Mouse (Mus musculus) lung, embryonic 14.5 days (tissue): ENCODE measurements around the gene Gnl1. TPM values are rescaled to one million over a fixed set of nuclear protein-coding genes. Genes with fewer than 3 reads are reported as not detected.
"Not testable (repeated sequence)": the region's sequence is repeated elsewhere in the genome, so short reads cannot be mapped to it uniquely, and the experiment has no call there.

ENCODE experiments used
- ATAC-seq: fragments of 200-750 bp; cut with Nextera tagmentation; 2 replicates; pipeline ENCODE4 v1.8.0; 2017; ENCODE audit warnings: mild to moderate bottlenecking, moderate TSS enrichment, moderate library complexity; ENCODE audit not compliant: insufficient read depth
- DNase-seq: peaks from one replicate; pipeline ENCODE4 v3.0.0-alpha.2; 2015
- H3K27ac ChIP-seq: fragments of 300-500 bp; sonication (generic); 2 replicates; pipeline ENCODE4 v1.5.1; 2014; ENCODE audit warnings: low read depth, mild to moderate bottlenecking, moderate library complexity
- H3K27me3 ChIP-seq: fragments of 300-500 bp; sonication (generic); 2 replicates; pipeline ENCODE4 v1.6.1; 2014; ENCODE audit warnings: low read length, control low read depth; ENCODE audit not compliant: insufficient read depth
- H3K36me3 ChIP-seq: fragments of 300-500 bp; sonication (generic); 2 replicates; pipeline ENCODE4 v1.6.1; 2014; ENCODE audit warnings: control low read depth; ENCODE audit not compliant: insufficient read depth
- H3K4me1 ChIP-seq: fragments of 300-500 bp; sonication (generic); 2 replicates; pipeline ENCODE4 v1.6.1; 2014; ENCODE audit warnings: antibody characterized with exemption, control low read depth; ENCODE audit not compliant: insufficient read depth
- H3K4me2 ChIP-seq: fragments of 300-500 bp; sonication (generic); 2 replicates; pipeline ENCODE4 v1.6.1; 2014; ENCODE audit warnings: mild to moderate bottlenecking
- H3K4me3 ChIP-seq: fragments of 300-500 bp; sonication (generic); 2 replicates; pipeline ENCODE4 v1.5.1; 2014; ENCODE audit warnings: low read depth, low read length
- H3K9ac ChIP-seq: fragments of 300-500 bp; sonication (generic); 2 replicates; pipeline ENCODE4 v1.6.1; 2014
- H3K9me3 ChIP-seq: fragments of 300-500 bp; sonication (generic); 2 replicates; pipeline ENCODE4 v1.6.1; 2016; ENCODE audit warnings: low read depth, low read length, control low read depth
- CTCF ChIP-seq: IDR thresholded peaks from 2 replicates; pipeline ENCODE4 v1.5.1; 2016; ENCODE audit warnings: antibody characterized with exemption, low read depth
- WGBS: fragments of 180-500 bp; shearing (Covaris S2); extraction: QIAGEN DNeasy Blood & Tissue Kit; methylation state at CpG from one replicate; pipeline ENCODE4 v1.1.7; 2014; 5-methylcytosine and 5-hydroxymethylcytosine counted together
- microRNA counts: library from miRNA; unstranded; fragments of <30 nt; microRNA quantifications from one replicate; lab custom pipeline; 2016
- microRNA-seq: library from miRNA; unstranded; fragments of <30 nt; microRNA quantifications from one replicate; pipeline ENCODE4, GENCODE M21; 2016; ENCODE audit warnings: borderline number of aligned reads
- polyA plus RNA-seq: library from polyadenylated mRNA; unstranded; fragments of >200 nt; fragmentation: Nextera tagmentation; extraction: Ambion mirVana; gene quantifications from 2 replicates; pipeline ENCODE4 v1.2.1, GENCODE M21; 2014

Gene Gnl1
- polyA plus RNA-seq, 1 experiment from 2014 or later = 46.4 TPM

GRCm38 (mm10) chr17:36031583-36032331 lies 52.1 kb downstream of the Gnl1 start:
- not testable (repeated sequence) for H3K27ac ChIP-seq, H3K9me3 ChIP-seq, H3K27me3 ChIP-seq, H3K36me3 ChIP-seq, H3K4me1 ChIP-seq
- DNase-seq (peak; percentile 37), ATAC-seq (peak; percentile 44; the same call in 1 of the 2 replicates)
- TF ChIP-seq CTCF = peak; percentile 53
- peak overlapping the region; percentile 80 for H3K4me2 ChIP-seq
- peak overlapping the region; percentile 44; the same call in 1 of the 2 replicates for H3K9ac ChIP-seq
- 3% methylated on average over 40 of the region's 40 CpGs for WGBS
- peak overlapping the region; percentile 41 for H3K4me3 ChIP-seq

GRCm38 (mm10) chr17:36032351-36032875 lies 52.8 kb downstream of the Gnl1 start, which contains the start of gene H2-T23:
TSS of gene H2-T23 (minus strand) at chr17:36032855.
- Histone ChIP-seq H3K4me3 (peak within 1 kb of the TSS; percentile 41), H3K4me2 (peak within 1 kb of the TSS; percentile 80), H3K9ac (peak within 1 kb of the TSS; percentile 44; the same call in 1 of the 2 replicates)
- not testable (repeated sequence) for H3K27me3 ChIP-seq, H3K36me3 ChIP-seq, H3K27ac ChIP-seq, H3K9me3 ChIP-seq, H3K4me1 ChIP-seq
- ATAC-seq (peak; percentile 56; the same call in 1 of the 2 replicates), DNase-seq (peak; percentile 73)
- WGBS = under 1% methylated on average over 25 of the region's 25 CpGs

GRCm38 (mm10) chr17:36034524-36034923 lies 54.9 kb downstream of the Gnl1 start:
- not testable (repeated sequence) for H3K4me3 ChIP-seq, ATAC-seq, H3K9ac ChIP-seq, H3K27ac ChIP-seq, H3K36me3 ChIP-seq, H3K9me3 ChIP-seq, H3K4me2 ChIP-seq, H3K27me3 ChIP-seq, H3K4me1 ChIP-seq, DNase-seq
- WGBS = 49% methylated on average over 3 of the region's 3 CpGs

GRCm38 (mm10) chr17:36035010-36035638 lies 55.5 kb downstream of the Gnl1 start:
- peak; percentile 57 for TF ChIP-seq CTCF
- not testable (repeated sequence) for H3K9ac ChIP-seq, H3K36me3 ChIP-seq, H3K27me3 ChIP-seq, H3K4me2 ChIP-seq, H3K4me1 ChIP-seq, H3K9me3 ChIP-seq, H3K27ac ChIP-seq, H3K4me3 ChIP-seq
- WGBS = 25% methylated on average over 3 of the region's 3 CpGs
- ATAC-seq (peak; percentile 39; the same call in 1 of the 2 replicates), DNase-seq (peak; percentile 61)

- H3K27ac ChIP-seq, H3K4me1 ChIP-seq, H3K4me3 ChIP-seq, H3K9me3 ChIP-seq, DNase-seq, H3K4me2 ChIP-seq, ATAC-seq, H3K27me3 ChIP-seq, H3K36me3 ChIP-seq, H3K9ac ChIP-seq: not testable (repeated sequence)
- 79% methylated on average over 13 of the region's 13 CpGs for WGBS
Observed at GRCm38 (mm10) chr17:36036126-36036525, 56.5 kb downstream of the Gnl1 start.

MicroRNAs encoded within 50 kb of the gene (microRNA counts, 519-probe panel; counts per million panel counts)
- microRNA mmu-miR-877 (lab: Ali Mortazavi, UCI) = 2,140 counts per million, percentile 28 among the panel's probes with 10 or more counts

Small RNAs within 50 kb of the gene (microRNA-seq; reads per million reads assigned to microRNA genes)
- 71.3 reads per million, percentile 45 among the genes with 10 or more reads in this experiment for gene Mir877

Other genes starting within 250 kb of the Gnl1 start
- gene Ier3, start 158.2 kb upstream of the Gnl1 start, polyA plus RNA-seq = 5.0 and 7.1 TPM in 2 replicates
- gene Flot1, start 156.6 kb upstream of the Gnl1 start, polyA plus RNA-seq = 30.9 and 32.5 TPM in 2 replicates
- 1,155 and 1,206 TPM in 2 replicates for gene Tubb5, start 141.5 kb upstream of the Gnl1 start, polyA plus RNA-seq
- 19.5 and 21.6 TPM in 2 replicates for gene Mdc1, start 138.3 kb upstream of the Gnl1 start, polyA plus RNA-seq
- gene Nrm, start 118.5 kb upstream of the Gnl1 start, polyA plus RNA-seq = 69.2 and 72.0 TPM in 2 replicates
- 24.0 and 24.7 TPM in 2 replicates for gene Ppp1r18, start 114.3 kb upstream of the Gnl1 start, polyA plus RNA-seq
- gene Dhx16, start 100.0 kb upstream of the Gnl1 start, polyA plus RNA-seq = 40.8 and 42.9 TPM in 2 replicates
- gene 2310061I04Rik, start 82.4 kb upstream of the Gnl1 start, polyA plus RNA-seq = 21.0 and 25.4 TPM in 2 replicates
- gene Atat1, start 69.8 kb upstream of the Gnl1 start, polyA plus RNA-seq = 72.2 and 77.9 TPM in 2 replicates
- gene Mrps18b, start 63.5 kb upstream of the Gnl1 start, polyA plus RNA-seq = 84.5 and 89.1 TPM in 2 replicates
- 36.3 and 38.5 TPM in 2 replicates for gene Ppp1r10, start 63.4 kb upstream of the Gnl1 start, polyA plus RNA-seq
- 84.1 and 86.6 TPM in 2 replicates for gene Abcf1, start 10.1 kb upstream of the Gnl1 start, polyA plus RNA-seq
- gene Prr3, start 385 bp downstream of the Gnl1 start, polyA plus RNA-seq = 27.1 and 30.8 TPM in 2 replicates
- 2.4 and 3.3 TPM in 2 replicates for gene H2-T24, start 40.7 kb downstream of the Gnl1 start, polyA plus RNA-seq
- 3.9 and 4.4 TPM in 2 replicates for gene H2-T23, start 53.0 kb downstream of the Gnl1 start, polyA plus RNA-seq
- 16.0 and 16.8 TPM in 2 replicates for gene H2-T22, start 62.9 kb downstream of the Gnl1 start, polyA plus RNA-seq
- gene Gm6034, start 63.1 kb downstream of the Gnl1 start, polyA plus RNA-seq = not detected in 2 replicates
- not detected in 2 replicates for gene Gm11127, start 78.5 kb downstream of the Gnl1 start, polyA plus RNA-seq
- not detected in 2 replicates for gene Gm19684, start 141.8 kb downstream of the Gnl1 start, polyA plus RNA-seq
- gene Gm7030, start 149.6 kb downstream of the Gnl1 start, polyA plus RNA-seq = not detected in 2 replicates
- 44.4 and 51.4 TPM in 2 replicates for gene Gm8909, start 188.7 kb downstream of the Gnl1 start, polyA plus RNA-seq
- gene H2-T3, start 210.4 kb downstream of the Gnl1 start, polyA plus RNA-seq = 1.3 and 1.4 TPM in 2 replicates